Comparison of ENCODE assay signal across 8 mouse cellular contexts in the genomic region with DNA sequence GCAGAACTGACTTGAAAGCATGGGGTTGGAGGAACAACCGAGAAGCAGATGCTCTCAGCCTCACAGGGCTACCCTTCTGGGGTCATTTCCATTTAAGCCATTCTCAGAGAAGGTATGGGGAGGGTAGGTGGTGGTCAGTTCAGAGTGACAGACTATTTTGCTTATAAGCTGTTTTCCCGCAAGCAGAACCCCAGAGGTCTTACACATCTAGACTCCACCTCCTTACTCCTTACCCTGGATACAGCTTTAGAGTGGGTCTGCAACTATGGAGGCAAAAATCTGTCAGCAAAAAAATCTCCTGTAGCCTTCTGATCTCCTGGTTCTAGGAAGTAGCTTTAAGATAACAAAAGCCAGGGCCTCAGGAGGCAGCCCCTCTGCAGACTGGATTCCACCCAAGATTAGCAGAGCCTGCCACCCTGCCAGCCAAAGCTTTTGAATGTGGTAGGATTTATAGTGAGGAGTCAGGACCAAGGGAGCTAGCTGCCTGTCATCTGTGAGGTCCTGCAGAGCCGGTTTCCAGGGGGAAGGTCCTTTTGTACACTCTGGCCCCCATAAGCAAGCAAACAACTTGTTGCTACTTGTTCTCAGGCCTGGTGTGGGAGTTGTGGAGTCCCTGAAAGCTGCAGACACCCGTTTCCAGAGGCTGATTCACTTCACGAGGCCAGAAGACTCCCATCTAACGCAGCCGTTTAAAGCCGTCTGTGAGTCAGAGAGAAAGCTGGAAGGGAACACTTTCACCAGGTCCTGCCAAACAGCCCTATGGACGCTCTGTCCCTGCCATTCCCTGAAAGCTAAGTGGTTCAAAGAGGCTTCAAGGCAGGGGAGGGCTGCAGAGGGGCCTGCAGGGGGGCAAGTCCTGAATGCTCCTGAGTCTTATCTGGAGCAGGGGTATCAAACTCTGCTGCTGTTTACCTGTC. TPM values are rescaled to one million over a fixed set of nuclear protein-coding genes. Genes with fewer than 3 reads are reported as not detected.
DNase-seq lines count a peak whose midpoint lies in the region; ATAC-seq lines count a peak whose summit lies in the region.

No protein-coding gene starts in this region.

- peak; percentile 62; the same call in 1 of the 2 replicates for ATAC-seq in embryonic facial prominence, embryonic 13.5 days (ENCODE audit: insufficient number of reproducible peaks, insufficient read depth, low FRiP score, low TSS enrichment, low read depth)

- peaks cover 12% of the 10 kb centered on the region for H3K4me1 ChIP-seq in embryonic facial prominence, embryonic 13.5 days

- H3K27ac ChIP-seq in embryonic facial prominence, embryonic 13.5 days: peak overlapping the region; percentile 75

- no peaks in the 10 kb centered on the region for H3K36me3 ChIP-seq in embryonic facial prominence, embryonic 13.5 days

- no peaks in the 10 kb centered on the region for H3K27me3 ChIP-seq in embryonic facial prominence, embryonic 13.5 days

- H3K4me3 ChIP-seq in embryonic facial prominence, embryonic 13.5 days: no peak overlapping the region

- intact Hi-C loops in heart, postnatal 14 days (cut with DNase I): no loop called here

- H3K9ac ChIP-seq in embryonic facial prominence, embryonic 13.5 days: peak overlapping the region; percentile 17; the same call in 1 of the 2 replicates

- WGBS in embryonic facial prominence, embryonic 13.5 days: 26% methylated on average over 9 of the region's 9 CpGs

- H3K4me2 ChIP-seq in embryonic facial prominence, embryonic 13.5 days: peak overlapping the region; percentile 7; the same call in 1 of the 2 replicates

- peak; percentile 59 for DNase-seq in gastrocnemius, adult 18-20 months (ENCODE audit: low spot score)
- DNase-seq in gastrocnemius, postnatal 10 days: no peak
- DNase-seq in heart, postnatal 14 days: peak; percentile 69 to 72
- peak; percentile 24 to 69 for DNase-seq in lung, postnatal 4 days
- peak; percentile 57 for DNase-seq in urinary bladder, postnatal 25 days (ENCODE audit: low spot score)
- no peak for DNase-seq in c-Kit-positive CD71-positive TER-119-positive erythroid progenitor cells, embryonic 14.5 days (ENCODE audit: low spot score)
- DNase-seq in right cerebral cortex, postnatal 36 days (ENCODE audit: low spot score in 2 of 2): no peak

- no peaks in the 10 kb centered on the region for H3K9me3 ChIP-seq in embryonic facial prominence, embryonic 13.5 days

RNA-seq across cellular contexts. Expression of gene Lamc2, which starts 52.1 kb away (rescaled TPM):
- total RNA-seq in gastrocnemius, adult 18-20 months (2021): 1 to 10 TPM; 3.3 to 9.7 TPM
- 1 to 10 TPM; 2.6 to 4.6 TPM for total RNA-seq in gastrocnemius, postnatal 10 days (2021)
- polyA plus RNA-seq in embryonic facial prominence, embryonic 13.5 days (2015; fragmentation: Nextera tagmentation; extraction: Ambion mirVana): 11.0 and 12.7 TPM in 2 replicates
- 10 to 100 TPM in 1 of 2 experiments, 1 to 10 TPM in 1; 6.9 to 10.7 TPM for total RNA-seq in heart, postnatal 14 days (2021)

Comparison
In these comparisons a context has a peak if more than half of its experiments do, and no peak if none do; other contexts are left out.
1. DNase-seq: peak in gastrocnemius, adult 18-20 months (single experiment), heart, postnatal 14 days (2 of 2), lung, postnatal 4 days (2 of 2) and urinary bladder, postnatal 25 days (single experiment); none in gastrocnemius, postnatal 10 days (single experiment), c-Kit-positive CD71-positive TER-119-positive erythroid progenitor cells, embryonic 14.5 days (single experiment) and right cerebral cortex, postnatal 36 days (0 of 2).